Mouse (Mus musculus): ENCODE data around the gene Cnpy4.

The Cnpy4 gene

DNA sequence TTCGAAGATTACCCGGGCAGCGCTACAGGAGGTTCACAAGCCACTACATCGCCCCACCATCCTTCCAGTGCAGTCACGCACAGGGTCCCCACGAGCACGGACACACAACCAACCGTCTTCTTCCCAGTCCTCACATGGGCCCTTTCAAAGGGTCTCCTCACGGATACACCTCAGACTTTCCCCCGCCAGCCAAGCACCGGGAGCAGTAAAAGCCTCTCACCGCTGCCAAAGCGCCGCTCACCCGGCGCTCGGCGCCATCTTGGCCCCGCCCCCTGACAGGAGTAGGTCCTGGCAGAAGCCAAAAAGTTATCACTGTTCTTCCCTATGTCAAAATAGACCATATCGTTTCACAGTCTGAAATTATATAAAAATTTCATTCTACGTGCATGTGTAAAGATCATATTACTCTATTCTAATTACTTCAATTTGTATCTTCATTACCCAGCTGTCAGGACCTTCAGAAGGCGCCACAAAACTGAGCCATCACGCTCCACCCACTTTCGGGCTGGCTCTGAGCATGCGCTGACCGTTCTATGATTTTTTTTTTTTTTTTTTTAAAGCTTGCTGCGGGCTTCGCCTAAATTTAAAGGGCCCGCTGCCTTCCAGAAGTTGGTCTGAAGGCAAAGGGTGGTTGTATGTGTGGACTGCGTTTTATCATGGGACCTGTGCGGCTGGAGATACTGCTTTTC is at the start of gene Cnpy4, which contains the start of gene Taf6:
Gene Cnpy4, plus strand, starts transcription at position 536 of the 689 bp plus-strand sequence.
Gene Taf6, minus strand, starts transcription at position 502 of the 689 bp plus-strand sequence.
- peak; percentile 91 for DNase-seq

DNA sequence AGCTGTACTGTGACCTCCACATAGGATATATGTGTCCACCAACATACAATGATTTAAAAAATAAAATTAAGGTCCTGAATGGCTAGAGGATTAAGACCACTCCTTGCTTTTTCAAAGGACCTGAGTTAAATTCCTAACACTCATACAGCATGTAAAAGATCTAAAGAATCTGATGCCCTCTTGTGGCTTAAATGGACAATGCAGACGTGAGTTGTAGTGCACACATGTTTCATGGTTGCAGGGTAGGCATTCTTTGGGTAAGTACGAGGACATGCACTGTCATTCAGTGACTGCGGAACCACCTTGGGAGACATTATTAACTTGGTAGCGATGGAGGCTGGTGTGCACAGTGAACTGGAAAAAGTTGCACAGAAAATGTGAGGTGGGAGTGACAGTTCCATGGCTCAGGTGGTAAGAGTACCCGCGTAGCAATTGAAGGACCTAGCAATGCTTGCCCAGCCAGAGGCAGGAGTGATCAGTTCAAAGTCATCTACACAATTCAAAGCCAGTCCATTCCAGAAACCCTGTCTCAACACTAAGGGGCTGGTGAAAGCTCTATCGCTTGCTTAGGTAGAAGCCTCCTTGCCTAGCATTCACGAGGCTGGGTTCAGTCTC is 49.2 kb upstream of the Cnpy4 start:
- DNase-seq = peak; percentile 69

DNA sequence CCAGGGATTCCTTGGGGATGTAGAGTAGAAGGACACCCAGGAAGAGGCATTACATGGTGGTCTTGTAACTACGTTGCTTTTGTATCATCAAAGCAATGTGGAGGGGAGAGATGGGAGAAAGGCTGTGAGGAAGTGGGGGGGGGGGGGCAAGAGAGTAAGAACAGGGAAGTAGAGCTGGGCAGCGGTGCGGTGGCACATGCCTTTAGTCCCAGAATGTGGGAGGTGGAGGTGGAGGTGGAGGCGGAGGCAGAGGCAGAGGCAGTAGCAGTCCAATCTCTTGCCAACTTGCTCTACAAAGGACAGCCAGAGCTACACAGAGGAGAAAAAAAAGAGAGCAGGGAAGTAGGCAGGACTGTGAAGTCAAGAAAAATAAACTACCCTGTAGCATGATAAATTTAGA is 48.7 kb upstream of the Cnpy4 start:
- no peak for DNase-seq

DNA sequence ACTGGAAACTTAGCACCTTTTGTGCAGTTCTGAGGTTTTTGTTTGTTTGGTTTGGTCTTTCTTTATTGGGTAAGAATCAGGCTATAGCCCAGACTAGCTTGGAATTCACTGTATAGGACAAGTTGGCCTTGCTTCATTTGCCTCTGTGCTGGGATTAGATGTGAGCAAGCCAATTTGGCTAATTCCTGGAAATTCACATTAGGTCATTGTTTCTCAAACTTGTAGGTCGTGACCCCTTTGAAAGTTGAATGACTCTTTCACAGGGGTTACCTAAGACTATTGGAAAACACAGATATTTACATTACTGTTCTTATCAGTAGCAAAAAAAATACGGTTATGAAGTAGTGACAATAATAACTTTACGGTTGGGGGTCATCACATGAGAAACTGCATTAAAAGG is 32.9 kb upstream of the Cnpy4 start:
- DNase-seq = no peak

DNA sequence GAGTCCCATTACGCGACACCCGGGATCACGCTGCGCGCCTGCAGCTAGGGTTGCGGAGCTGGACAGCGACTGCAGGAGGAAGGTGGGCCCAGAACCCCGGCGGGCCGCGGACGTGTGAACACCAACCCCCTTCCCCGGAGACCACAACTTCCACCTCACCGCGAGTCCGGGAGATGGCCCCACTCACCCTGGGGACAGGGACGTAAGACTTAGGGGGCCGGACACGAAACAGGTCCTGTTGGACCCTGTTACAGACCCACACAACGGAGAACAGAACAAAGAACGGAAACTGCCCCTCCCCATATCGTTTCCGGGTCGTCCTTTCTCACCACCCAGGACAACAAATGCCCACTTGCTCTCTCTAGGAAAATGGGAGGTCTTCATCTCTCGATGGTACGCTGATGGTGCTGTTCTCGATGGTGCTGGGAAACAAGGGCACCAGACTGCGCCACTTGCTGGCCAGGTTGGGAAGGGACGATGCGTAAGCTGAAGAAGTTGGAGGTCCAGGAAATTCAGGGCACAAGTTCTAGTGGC is 31.8 kb upstream of the Cnpy4 start, which contains the start of gene Zfp113:
Gene Zfp113, minus strand, starts transcription at position 302 of the 534 bp plus-strand sequence.
- peak; percentile 95 for DNase-seq

DNA sequence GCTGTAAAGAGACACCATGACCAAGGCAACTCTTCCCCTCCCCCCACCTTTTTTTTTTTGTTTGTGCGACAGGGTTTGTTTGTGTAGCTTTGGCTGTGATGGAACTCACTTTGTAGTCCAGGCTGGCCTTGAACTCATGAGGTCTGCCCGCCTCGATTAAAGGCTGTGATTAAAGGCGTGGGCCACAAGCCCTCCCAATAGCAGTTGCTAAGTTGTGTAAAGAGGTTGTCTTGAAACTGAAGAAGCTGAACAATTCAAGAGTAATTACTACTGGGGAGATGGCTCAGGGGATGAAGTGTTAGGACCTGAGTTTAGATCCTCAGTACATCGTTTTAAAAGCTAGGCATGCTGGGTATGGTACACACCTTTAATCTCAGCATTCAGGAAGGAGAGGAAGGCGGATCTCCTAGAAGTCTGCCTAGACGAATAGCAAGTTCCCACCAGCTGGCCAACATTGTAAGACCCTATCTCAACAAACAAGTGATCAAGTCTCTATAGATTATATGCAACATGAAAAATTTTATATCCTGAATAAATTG is 27.0 kb upstream of the Cnpy4 start:
- no peak for DNase-seq

DNA sequence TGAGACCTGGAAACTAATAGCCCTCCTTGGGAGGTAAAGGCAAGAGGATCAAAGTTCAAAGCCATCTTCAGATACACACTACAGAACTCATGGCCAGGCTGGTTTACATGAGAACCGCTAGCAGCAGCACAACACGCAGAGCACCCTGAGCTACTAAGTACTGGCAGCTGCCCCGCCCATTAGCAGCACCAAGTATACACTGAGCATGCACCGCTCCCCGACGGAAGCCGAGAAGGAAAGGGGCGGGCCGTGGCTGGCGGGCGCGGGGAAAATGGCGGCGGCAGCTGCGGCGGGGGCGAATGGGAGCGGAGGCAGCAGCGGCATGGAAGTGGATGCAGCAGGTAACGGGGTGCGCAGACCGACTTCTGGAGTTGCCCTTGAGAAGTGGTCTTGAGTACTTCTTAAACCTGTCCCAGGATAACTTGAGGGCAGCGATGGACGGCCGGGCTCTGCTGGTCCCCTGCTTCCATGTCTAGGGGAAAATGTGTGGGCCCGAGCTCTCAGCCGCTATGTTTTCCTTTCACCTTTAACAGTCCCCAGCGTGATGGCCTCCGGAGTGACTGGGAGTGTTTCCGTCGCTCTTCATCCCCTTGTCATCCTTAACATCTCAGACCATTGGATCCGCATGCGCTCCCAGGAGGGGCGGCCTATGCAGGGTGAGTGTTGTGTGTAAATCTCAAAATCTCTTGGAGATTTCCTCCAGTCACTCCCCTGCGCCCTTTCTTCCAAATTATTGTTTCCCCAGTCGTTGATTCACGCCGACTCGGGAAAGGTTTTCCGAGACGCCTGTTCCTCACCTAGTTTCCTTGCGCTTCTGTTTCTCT is 26.2 kb upstream of the Cnpy4 start, which contains the start of gene Cops6:
Gene Cops6, plus strand, starts transcription at position 230 of the 824 bp plus-strand sequence.
- peak; percentile 95 for DNase-seq

DNA sequence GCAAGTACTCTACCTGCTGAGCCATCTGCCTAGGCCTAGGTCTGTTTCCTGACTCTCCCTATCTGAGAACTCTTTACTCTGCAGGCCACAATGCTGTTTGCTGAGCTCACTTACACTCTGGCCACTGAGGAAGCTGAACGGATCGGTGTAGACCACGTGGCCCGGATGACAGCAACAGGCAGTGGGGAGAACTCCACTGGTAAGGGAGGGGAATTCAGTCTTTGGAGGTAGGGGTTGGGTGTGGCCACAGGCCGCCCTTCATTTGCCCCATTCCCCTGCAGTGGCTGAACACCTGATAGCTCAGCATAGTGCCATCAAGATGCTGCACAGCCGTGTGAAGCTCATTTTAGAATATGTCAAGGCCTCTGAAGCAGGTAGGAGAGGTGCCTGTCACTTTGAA is 24.2 kb upstream of the Cnpy4 start:
- no peak for DNase-seq

DNA sequence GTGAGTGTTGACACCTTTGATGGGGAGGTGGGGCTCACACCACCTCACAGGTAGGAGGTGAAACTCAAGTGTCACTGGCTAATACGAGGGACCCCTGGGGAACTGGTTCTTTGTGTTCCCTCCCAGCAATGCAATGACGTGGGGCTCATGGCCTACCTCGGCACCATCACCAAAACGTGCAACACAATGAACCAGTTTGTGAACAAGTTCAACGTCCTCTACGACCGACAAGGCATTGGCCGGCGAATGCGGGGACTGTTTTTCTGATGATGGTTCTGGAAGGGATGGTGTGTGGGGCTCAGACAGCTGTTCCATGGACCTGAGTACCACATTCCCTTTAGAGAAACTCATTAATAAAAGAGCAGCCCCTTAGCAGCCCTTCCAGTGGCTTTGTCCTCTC is 23.7 kb upstream of the Cnpy4 start:
- no peak for DNase-seq

DNA sequence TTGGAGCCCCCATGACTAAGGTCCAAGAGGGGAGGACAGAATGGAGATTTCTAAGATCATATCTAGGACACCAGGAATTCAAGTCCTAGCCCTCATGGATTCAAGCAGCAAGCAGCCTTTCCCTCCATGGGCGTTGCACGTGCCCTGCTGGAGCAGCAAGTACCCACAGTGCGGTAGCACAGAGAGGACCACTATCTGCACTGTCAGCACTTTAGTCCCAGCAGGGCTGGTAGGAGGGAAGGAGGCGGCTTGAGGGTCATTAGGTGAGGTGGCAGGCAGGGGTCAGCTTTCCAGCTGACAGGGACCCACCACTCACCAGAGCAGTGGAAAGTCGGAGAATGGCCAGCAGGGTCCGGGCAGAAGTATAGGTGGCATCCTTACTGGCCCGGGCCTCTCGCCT is 21.7 kb upstream of the Cnpy4 start:
- no peak for DNase-seq

DNA sequence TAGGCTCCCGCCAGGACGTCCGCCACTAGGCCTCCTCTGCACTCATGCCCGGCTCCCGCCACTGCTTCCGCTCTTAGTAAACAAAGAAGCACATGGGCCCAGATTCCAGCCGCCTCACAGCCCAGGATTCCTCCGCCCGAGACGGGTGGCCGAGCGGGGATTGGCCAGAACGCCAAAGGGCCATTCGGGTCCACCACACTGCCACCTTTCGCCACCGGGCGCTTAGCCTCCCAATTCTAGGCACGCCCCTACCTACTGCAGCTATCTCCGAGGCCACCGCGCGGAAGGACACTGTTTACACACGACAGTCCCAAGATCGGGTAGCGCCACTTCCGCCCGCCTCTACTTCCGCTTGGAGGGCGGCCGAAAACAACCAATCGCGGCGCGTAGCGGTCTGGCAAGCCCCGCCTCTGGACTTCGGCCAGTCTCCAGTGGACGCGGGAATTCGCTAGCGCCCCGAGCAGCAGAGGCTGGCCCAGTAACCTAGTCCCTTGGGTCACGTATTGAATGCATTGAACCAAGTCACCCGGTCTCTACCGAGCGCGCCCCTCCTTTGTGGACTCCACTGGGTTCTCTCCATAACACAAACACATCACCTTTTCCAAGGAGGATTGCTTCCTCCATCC is 16.2 kb upstream of the Cnpy4 start:
- peak; percentile 98 for DNase-seq

DNA sequence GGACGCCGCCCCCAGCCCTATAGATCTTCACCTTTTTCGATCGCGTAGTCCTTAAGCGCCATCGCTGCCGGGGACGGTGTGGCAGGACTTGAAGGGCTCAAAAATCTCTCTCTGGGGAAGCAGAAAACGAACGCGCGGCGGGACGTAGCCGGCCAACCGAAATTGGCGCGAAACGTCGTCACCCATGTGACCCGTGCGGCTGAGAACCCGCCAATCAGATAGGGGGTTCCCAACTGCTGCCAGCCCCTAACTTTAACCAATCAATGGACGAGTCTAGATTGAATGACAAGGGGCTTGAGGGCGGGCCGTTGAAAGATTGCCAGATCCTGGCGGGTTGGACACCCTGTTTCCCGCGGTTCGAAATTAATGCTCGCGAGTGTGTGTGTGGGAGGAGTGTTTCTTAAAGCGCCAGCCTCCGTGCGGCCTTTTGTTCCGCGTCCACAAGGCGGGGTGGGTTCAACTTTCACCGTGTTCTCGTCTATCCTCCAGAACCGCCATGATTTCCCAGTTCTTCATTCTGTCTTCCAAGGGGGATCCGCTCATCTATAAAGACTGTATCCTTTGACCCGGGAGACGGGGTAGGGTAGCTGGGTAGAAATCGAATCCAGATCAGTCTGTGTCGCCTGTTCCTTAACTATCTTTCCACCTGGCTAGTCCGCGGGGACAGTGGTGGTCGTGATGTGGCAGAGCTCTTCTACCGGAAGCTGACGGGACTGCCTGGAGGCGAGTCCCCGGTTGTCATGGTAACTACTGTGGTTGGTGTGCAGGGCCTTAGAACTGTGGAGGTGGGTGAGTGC is 15.4 kb upstream of the Cnpy4 start, which contains the start of the genes Ap4m1 and Mcm7:
Gene Ap4m1, plus strand, starts transcription at position 308 of the 797 bp plus-strand sequence.
Gene Mcm7, minus strand, starts transcription at position 728 of the 797 bp plus-strand sequence.
- peak; percentile 99 for DNase-seq

DNA sequence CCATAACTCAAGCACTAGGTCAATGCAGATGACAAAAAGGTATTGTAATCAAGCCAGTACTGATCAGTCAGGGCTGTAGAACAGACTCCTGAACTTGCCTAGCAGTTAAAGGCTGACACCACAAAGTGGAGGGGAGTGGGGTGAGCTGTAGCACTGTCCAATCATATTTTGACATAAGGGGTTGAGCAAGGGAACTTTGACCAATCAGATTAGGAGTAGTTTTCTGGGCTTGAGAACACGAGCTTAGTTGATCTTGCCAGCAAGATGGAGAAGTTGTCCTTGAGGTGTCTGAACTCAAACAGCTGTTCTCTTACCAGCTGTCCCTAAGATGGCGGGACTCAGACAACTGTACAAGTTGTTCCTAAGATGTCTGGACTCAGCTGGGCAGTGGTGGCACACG is 14.1 kb upstream of the Cnpy4 start:
- no peak for DNase-seq

DNA sequence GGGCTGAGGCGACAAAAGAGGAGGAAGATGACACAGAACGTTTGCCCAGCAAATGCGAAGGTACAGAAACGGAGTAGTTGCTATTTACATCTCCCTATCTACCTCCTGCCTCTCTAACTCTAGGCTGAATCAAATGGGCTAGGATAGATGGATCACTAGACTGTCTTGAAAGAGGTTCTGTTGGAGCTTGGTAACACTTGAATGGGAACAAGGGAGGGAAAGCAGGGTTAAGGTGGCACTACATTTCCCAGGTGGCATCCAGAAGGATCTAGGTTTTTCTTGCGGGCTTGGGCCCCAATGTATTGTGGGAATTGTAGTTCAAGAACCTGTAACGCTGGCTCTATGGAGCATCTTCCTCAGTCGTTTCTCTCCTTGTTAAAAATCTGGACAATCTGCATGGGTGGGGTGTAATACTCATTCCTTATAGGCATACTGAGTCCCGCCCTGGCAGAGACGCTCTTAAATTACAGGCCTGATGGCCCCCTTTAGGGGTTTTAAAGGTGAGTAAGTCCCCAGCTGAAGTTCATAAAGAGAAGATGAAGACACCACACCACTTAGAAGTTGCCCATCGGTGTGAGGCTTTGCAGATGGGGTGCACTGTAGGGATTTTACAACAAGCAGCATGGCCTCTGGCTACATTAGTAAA is 499 bp downstream of the Cnpy4 start:
- peak; percentile 86 for DNase-seq

DNA sequence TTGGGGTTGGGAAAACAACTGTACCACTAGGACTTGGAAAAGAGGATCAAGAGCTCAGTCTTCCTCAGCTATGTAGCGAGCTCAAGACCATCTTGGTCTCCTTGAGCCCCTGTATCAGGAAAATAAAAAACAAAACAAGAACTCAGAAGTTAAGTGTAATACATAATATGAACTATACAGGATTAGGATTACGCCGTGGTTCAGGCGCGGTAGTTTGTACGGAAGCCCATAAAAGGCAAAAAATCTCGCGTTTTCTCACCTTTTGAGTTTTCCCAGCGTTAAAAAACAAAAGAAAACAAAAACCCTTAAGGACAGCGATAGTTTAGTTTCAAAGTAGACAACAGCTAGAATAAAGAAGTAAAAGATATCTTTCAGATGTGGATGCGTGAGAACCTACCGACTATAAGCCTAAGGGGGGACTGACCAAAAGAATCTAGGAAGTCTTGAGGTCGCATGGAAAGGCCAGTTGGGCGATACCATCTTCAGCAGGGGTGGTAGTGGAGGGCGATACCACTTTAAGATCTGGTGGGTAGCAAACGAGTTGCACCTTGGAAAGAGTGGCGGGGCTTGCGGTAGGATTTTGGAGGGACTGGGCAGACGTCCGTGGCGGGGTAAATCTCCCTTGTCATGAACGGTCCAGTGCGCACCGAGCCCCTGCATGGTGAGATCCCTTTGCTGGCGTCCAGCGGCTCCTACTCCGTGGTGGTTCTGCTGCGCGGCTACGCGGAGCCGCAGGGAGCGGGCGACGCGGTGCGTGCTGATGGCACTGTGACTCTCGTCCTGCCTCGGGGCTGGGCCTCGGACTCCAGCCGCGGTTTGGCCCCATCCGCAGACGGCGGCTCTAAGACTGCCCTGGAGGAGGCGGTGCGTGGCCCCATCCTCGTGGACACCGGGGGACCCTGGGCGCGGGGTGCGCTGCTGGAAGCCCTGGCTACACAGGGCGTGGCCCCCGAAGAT is 6.8 kb downstream of the Cnpy4 start, which contains the start of gene Mblac1:
Gene Mblac1, plus strand, starts transcription at position 544 of the 957 bp plus-strand sequence.
- DNase-seq = peak; percentile 89

DNA sequence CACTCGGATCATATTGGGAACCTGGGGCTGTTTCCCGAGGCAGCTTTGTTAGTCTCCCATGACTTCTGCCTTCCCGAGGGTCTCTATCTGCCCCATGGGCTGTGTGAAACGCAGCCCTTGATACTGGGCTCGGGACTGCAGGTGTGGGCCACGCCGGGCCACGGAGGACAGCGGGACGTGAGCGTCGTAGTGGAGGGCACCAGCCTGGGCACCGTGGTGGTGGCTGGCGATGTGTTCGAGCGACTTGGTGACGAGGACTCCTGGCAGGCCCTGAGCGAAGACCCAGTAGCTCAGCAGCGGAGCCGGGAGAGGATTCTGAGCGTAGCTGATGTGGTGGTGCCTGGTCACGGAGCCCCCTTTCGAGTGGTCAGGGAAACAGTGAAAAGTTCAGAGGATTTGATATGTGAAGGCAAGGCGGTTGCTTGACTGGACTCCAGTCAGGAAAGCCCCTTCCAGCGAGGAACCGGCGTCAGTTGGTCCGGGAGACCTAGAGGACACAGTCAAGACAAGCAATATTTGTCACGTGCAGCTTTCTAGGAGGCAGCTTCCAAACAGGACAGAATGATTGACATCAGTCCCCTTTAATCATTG is 7.6 kb downstream of the Cnpy4 start:
- peak; percentile 42 for DNase-seq

DNA sequence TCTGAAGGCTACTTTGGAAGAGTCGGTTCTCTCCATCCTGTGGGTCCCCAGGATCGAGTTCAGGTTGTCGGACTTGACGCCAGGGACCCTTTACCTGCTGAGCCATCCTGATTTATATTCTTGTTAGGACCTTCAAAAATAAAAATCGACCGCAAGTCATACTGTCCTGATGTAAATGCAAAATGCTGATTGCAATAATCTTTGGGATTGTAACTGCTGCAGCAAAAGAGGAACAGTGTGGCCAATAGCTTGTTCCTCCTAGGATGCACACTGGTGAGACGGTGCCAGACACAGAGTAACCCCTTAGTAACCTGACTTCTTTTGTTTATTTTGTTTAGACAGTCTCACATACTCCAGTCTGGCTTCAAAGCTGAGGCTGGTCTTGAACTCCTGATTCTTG is 8.2 kb downstream of the Cnpy4 start:
- DNase-seq = no peak

DNA sequence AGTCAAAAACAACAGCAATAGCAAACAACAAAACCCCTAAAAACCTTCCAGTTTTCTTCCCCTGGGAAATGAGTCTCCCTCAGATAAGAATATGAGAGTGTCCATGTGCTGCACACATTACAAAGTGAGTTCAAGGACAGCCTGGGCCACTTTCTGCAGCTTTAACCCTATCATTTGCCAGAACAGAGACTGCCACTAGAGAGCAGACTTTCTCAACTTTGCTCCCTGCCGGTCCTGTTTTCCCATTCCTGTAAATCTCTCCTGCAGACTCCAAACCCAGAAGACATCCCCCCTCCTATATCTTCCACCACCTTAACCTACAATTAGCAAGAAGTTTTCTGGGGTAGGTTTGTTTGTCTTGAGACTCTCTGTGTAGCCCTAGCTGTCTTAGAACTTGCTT is 12.3 kb downstream of the Cnpy4 start:
- no peak for DNase-seq

DNA sequence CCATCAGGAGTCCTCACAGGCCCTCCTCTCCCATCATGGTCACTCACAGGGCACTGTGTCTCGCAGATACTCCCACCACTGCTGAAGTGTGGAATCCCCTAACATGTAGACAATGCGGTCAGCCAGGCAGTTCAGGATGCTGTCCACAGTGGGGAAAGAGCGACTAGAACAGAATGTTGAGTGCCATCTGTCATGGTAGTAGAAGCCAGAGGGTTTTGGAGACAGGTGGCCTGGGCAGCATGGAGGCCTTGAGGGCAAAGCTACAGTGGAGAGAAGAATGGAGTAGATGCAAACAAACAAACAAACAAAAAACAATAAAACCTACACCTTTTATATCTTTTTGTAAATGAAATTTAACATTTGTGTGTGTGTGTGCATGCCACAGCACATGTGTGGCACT is 14.8 kb downstream of the Cnpy4 start:
- no peak for DNase-seq

Data from kidney, postnatal 14 days (tissue).